Mouse (Mus musculus): ENCODE measurements around the gene Rundc3a.
A peak's percentile ranks its signal among the peaks of the same experiment; 100 is the strongest.

The Rundc3a gene

GRCm38 (mm10) chr11:102447497-102447896 is 54.3 kb downstream of the Rundc3a start, which contains the start of gene Fam171a2:
Gene Fam171a2 (minus strand): TSS chr11:102447682.
- peak; percentile 48 to 83 for DNase-seq (ENCODE audit: low spot score in 2 of 2)

GRCm38 (mm10) chr11:102448327-102448726 is 55.1 kb downstream of the Rundc3a start:
- no peak for DNase-seq (ENCODE audit: low spot score in 2 of 2)

GRCm38 (mm10) chr11:102449043-102450008 is 56.1 kb downstream of the Rundc3a start:
- no peak for DNase-seq (ENCODE audit: low spot score in 2 of 2)

Measured in thymus, postnatal 10 days (tissue).